Mouse (Mus musculus) 3T3-L1 (cell line): ENCODE measurements around the gene Skap2.

Source experiments
- DNase-seq: peaks from one replicate; pipeline ENCODE4 v3.0.0-alpha.2; 2015; ENCODE audit warnings: low read depth, low spot score

The Skap2 gene

DNA sequence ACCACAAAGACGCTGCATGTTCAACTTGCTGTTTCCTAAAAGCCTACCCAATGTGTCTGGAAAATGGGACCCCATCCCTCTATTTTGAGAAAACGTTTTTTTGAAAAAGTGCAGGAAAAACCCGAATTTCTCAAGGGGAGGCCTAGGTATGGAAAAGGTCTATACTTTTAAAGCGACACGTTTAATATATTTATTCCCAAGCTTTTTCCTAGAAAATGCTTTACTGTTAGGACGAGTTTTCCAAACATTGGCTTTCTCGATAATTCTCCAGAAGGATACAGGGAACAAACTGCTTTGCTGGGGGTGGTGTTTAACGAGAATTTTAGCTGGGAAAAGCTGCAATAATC lies 6.8 kb downstream of the Skap2 start:
- DNase-seq = no peak

- no peak for DNase-seq
Observed at GRCm38 (mm10) chr6:52004995-52005394, 7.4 kb downstream of the Skap2 start.

GRCm38 (mm10) chr6:52002676-52003075 lies 9.7 kb downstream of the Skap2 start:
- DNase-seq = peak; percentile 86

GRCm38 (mm10) chr6:51999157-51999478 lies 13.2 kb downstream of the Skap2 start:
- no peak for DNase-seq

DNA sequence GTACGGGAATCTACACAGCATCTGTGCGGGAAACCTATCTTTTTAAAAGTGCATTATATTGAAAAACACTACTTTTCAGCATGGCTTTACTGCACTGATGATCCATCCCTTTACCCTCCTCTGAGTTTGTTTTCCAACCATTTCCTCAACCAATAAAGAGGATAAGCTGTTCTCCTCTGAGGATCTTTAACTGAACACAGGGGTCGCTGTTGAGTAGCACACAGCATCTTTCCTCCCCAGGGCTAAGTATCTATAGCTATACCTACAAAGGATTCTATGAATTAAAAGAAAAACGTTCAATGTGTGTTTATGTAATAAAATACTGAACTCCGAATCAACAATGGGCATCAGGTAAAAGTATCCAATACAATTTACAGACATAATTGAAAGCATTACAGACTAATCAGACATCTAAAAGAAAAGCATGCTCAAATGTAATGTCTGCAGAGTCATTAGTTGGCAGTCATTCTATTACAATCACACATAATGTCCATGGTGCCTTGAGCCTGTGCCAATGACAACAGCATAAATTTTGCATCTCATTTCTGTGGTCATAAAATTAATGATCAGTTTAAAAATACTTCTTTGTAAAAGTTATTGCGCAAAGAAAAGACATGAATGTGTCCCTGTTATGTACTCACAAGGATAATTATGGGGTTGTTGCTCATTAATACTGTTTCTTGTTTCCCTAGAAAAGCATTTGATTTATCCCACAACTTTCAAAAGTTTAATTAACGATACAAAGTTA lies 13.8 kb downstream of the Skap2 start:
- DNase-seq = peak; percentile 75

- DNase-seq = no peak
Observed at GRCm38 (mm10) chr6:51987999-51988398, 24.4 kb downstream of the Skap2 start.

DNA sequence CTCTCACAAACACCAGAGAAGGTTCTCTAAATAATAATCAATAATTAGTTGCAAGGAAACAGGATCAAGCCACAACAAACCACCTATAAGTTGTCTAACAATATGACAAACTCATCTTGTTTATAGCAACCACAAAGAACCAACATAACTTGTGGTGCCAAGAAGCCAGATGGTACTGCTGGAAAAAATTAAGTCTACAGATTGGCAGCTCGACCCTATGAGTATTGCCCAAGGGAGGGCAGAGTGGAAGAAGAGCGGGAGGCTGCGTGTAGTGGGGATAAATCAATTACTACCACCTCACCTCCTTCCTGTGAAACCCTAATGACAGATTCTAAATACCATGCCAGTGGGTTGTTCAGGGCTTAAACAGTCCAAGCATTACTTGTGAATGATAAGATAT lies 34.7 kb downstream of the Skap2 start:
- no peak for DNase-seq

DNA sequence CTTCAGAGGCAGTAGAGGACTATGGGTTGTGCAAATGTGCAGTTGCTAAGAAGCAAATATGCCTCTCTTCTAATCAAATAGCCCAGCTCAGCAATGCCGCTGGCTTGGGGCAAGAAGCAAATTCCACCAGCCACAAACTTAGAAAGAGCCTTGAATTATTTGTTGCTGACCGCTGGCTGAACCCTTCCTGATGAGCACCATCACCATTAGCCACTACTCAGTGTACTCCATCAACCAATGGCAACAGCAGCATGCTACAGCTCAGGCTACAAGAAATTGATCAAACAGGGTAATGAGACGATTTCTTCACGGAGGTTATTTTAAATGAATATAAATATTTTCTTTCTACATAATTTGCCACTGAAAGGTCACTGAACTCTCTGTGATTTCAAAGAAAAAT lies 36.6 kb downstream of the Skap2 start:
- DNase-seq = no peak

DNA sequence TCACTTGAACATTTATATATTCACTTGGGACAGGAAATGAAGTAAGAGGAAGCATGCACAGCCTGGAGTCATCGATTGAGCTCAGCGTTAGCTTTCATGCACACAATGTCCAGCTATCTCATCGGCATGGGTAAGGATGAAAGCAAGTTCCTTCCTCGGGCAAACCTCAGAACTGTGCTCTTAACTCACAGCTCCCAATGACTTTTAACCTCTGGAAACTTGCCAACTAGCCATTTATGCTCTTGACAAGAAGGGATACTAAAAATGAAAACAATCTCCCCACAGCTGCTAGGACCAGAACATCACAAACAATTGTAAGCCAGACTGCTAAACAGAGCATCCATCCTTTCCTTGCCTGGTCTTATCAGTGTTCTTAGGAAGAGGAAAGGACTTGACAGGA lies 53.4 kb downstream of the Skap2 start:
- DNase-seq = peak; percentile 10

- DNase-seq = no peak
Observed at GRCm38 (mm10) chr6:51956048-51956792, 56.1 kb downstream of the Skap2 start.

DNA sequence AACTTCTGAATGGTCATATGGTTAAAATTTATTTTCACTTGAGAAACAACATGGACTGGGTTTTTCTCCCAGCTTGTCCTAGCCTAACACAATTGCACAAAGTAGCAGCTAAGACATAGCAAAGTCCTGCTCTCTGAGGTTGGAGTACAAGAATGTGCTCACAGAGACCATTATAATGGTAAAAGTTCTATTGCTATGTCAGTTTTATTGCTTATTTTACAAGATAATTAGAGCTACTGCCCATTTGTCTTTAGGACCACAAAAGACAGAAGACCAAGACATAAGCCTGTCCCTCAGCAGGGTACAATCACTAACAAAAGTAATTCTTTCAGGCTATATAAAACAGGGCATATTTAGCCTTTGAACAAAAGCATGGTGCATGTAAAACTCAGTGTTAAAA lies 64.7 kb downstream of the Skap2 start:
- no peak for DNase-seq

GRCm38 (mm10) chr6:51944916-51945315 lies 67.4 kb downstream of the Skap2 start:
- DNase-seq = no peak

DNA sequence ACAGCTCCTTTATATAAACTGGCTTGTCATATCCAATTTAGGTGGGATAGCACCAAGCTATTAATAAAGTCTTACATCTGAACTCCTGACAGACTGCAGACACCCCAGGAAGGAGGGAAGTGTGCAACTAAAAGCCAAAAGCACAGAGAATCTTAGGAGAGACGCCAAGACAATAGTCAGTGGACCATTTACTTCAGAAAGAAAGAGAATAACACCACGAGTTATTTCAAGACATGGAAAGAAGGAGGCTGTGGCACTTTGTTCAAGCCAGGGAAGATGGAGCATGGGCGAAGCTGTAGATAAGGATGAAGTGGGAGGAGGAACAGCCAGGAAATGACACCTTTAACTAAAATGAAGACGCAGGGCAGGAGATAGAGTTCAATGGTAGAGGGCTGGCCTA lies 78.4 kb downstream of the Skap2 start:
- no peak for DNase-seq

DNA sequence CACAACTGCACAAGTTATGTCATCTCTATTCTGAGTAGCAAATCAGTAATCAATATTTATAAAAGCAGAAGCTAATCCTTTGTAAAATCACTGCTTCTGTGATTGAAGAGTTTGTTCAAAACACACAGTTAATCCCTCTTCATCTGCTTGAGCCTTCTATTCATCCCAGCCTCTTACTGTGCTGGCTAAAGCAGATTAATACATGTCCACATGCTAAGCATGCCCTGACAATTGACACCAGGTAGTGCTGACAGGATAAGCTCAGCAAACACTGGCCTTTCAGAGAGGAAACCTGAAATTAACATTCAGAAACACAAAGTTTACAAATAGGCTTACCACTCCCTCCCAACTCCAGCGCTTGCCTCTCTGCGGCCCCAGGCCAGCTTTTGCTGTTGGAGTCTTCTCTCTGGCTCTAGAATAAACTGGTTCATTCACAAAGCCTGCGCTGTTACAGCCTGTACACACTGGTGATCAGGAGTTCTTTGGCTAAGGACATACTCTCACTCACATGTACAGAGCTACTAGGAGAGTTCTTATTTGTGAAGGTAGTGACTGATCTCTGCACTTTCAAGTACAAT lies 79.2 kb downstream of the Skap2 start:
- DNase-seq = no peak

GRCm38 (mm10) chr6:51927101-51927500 lies 85.2 kb downstream of the Skap2 start:
- DNase-seq = no peak

DNA sequence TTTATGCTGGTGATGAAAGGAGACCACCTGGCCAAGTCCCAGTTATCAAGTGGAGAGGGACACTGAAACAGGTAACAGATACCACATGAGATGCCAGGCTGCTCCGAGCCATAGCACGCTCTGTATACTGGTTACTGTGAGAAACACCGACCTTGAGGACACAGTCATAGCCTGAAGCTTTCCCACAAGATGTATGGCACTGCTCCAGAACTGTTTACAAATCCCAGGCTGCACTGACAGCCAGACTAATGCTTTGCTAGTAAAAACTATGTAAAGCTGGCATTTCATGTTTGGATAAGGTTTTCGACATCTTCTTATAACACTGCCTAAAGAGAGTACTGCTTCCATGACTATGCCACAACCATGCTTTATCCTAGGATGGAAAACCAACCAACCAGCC lies 90.5 kb downstream of the Skap2 start:
- DNase-seq = peak; percentile 52

DNA sequence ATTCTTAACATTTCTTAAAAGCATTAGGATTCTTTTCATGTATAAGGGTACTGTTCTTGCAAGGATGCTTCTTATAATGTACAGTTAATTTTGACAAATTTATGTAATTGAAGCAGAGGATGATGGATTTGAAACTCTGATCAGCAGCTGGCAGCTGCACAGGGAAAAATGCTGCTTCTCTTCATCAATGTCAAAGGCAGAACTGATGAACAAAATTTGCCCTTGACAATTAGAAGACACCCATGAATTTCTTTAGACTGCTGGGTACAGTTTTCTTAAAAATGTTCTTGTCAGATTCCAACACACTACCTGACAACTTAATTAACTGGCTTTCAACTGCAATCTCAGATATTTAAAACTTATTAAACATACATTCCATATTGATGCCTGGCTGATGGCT lies 103.9 kb downstream of the Skap2 start:
- no peak for DNase-seq

DNA sequence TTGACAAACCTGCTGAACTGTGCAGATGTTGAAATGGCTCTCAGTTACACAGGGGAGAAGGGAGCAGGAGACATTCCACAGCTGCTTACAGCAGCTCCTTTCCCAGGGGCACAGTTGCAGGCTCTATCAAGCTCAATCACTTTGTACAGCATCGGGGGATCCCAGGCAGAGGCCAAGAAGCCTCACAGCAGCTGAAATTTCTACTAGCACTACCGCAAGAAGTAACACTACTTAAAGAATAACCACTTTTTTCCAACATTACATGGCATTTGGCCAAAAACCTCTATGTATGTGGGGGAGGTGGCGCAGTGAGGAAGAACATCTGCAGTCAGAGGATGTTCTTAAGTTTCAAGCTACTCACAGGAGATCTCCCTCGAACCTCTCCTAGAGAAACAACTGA lies 106.7 kb downstream of the Skap2 start:
- no peak for DNase-seq

GRCm38 (mm10) chr6:51901544-51901943 lies 110.8 kb downstream of the Skap2 start:
- DNase-seq = no peak

DNA sequence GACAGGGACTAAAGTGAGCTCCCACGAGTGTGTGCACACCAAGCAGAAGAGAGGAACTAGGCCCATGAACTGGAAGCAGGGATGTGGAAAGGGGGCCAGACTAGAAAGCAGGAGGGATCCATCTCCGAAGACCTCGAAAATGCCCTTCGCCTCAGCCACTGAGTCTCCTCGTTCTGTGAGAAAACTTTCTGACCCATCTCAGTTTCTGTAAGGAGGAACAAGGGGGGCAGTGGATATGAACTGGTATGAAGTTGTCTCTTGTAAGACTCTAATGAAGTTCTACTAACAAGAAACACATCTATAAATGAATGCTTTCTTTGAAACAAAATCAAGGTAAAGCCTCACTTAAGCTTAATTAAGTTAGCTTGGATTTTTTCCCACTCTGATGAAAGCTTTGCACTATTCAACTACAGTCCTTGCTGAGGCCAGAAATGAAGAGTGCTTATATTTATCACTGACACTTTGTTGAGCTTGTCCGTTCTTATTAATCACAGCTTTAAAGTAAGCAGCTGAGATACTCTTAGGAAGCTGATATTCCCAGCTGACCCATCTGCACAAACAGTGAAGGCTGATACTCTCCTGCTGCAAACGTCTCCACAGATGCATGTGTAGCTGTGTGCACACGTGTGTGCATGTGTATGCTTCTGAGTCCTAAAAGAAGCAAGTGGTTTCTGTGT lies 113.9 kb downstream of the Skap2 start:
- no peak for DNase-seq

DNA sequence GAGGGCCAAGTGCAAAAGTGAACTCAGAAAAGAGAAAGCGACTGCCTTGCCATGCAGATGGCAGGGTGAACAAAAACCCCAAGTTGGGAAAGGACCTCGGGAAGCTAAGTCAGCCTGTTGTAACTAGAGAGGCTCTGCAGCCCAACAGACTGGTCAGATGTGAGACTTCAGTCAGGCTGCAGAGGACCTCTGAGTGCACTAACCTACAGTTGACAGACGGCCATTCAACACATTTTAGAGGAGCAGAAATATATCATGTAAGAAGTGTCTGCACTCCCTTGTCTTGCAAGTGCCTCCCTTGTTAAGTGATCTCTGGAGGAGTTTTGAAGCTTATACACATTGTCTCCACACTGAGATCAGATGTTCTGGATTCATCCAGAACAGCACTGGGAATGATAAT lies 116.6 kb downstream of the Skap2 start:
- DNase-seq = no peak

GRCm38 (mm10) chr6:51894717-51895116 lies 117.6 kb downstream of the Skap2 start:
- no peak for DNase-seq

- no peak for DNase-seq
Observed at GRCm38 (mm10) chr6:51890356-51890755, 122.0 kb downstream of the Skap2 start.
